Mouse (Mus musculus): ENCODE data around the gene Fxyd3. TPM values are rescaled to one million over a fixed set of nuclear protein-coding genes. Genes with fewer than 3 reads are reported as not detected.
A peak's percentile ranks its signal among the peaks of the same experiment; 100 is the strongest.

Fxyd3 gene
- polyA plus RNA-seq, 1 experiment from 2014 or later: 0.66 TPM

DNA sequence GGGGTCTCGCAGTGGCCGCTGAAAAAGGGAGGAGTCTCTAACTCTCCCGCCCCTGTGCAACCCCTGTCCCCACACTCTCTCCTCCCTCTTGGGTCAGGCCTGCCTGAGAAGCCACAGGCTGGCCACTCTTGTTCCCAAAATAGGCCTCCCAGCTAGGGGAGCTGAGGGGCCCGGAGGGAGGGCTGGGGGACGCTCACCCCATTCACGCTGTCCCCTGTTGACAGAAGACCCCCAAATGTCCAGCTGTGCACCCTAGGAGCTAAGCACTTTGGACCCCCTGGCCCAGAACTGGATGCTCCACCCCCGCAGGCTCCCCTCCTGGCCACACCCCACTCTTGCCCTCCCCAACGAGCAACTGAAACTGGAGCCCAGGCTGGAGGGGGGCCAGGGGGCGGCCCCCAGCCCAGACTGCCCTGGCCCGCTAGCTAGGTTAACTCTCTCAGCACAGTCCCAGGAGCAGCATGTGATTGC lies 21.1 kb downstream of the Fxyd3 start:
- DNase-seq (ENCODE audit: low spot score) (no peak), ATAC-seq (ENCODE audit: low FRiP score) (peak; percentile 15; the same call in 1 of the 2 replicates)
- H3K27me3 ChIP-seq (ENCODE audit: control insufficient read depth, insufficient read depth, low read length): peaks cover 33% of the 10 kb centered on the region
- H3K4me1 ChIP-seq (replicated peaks; ENCODE audit: control insufficient read depth, insufficient read depth, low read length): peaks cover 22% of the 10 kb centered on the region; the same call in 1 of the 2 replicates
- peak overlapping the region; percentile 18; the same call in 1 of the 2 replicates for H3K4me2 ChIP-seq (replicated peaks)
- H3K27ac ChIP-seq: no peak overlapping the region
- no peaks in the 10 kb centered on the region for H3K36me3 ChIP-seq (replicated peaks; ENCODE audit: control insufficient read depth, insufficient read depth)
- 5% methylated on average over 10 of the region's 10 CpGs for WGBS
- no peak overlapping the region for H3K4me3 ChIP-seq (replicated peaks; ENCODE audit: low read length)
- H3K9ac ChIP-seq: no peak overlapping the region
- no peaks in the 10 kb centered on the region for H3K9me3 ChIP-seq (ENCODE audit: control insufficient read depth, low read length)

GRCm38 (mm10) chr7:31054661-31055320 lies 21.7 kb downstream of the Fxyd3 start:
- no peak for DNase-seq (ENCODE audit: low spot score)
- no peak for ATAC-seq (ENCODE audit: low FRiP score)
- no peak overlapping the region for H3K4me3 ChIP-seq (replicated peaks; ENCODE audit: low read length)
- H3K4me1 ChIP-seq (replicated peaks; ENCODE audit: control insufficient read depth, insufficient read depth, low read length): peaks cover 28% of the 10 kb centered on the region; the same call in 1 of the 2 replicates
- H3K27ac ChIP-seq: no peak overlapping the region; the same call in 1 of the 2 replicates
- no peaks in the 10 kb centered on the region for H3K36me3 ChIP-seq (replicated peaks; ENCODE audit: control insufficient read depth, insufficient read depth)
- H3K27me3 ChIP-seq (ENCODE audit: control insufficient read depth, insufficient read depth, low read length): peaks cover 37% of the 10 kb centered on the region
- peak overlapping the region; percentile 18 for H3K4me2 ChIP-seq (replicated peaks)
- no peaks in the 10 kb centered on the region for H3K9me3 ChIP-seq (ENCODE audit: control insufficient read depth, low read length)
- 39% methylated on average over 11 of the region's 11 CpGs for WGBS
- H3K9ac ChIP-seq: no peak overlapping the region

DNA sequence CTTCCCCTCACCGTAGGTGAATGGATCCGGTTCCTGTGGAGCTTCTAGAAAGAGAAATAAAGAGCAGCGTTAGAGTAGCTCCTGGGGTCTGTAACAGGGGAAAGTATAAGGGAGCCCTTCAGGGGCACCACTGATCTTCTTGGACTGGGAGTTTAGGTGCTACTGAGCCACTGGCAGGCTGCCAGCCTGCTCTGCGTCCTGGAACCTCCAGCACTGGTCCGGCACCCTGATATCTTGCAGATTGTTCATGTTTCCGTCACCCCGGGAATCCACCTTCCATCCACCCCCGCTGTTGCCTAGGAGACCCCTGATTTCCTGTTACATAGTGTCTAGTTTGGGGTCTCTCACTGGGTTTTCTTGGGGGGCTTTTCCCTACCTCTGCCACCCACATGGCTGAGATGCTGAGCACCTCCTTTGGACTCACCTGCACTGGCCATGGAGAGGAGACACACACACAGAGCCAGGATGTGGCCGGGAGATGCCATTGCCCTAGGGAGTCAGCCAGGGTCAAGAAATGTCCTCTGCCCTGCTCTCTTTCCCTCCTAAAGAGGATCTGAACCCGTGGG lies 22.5 kb downstream of the Fxyd3 start:
- Histone ChIP-seq H3K4me2 (replicated peaks) (no peak overlapping the region), H3K9me3 (ENCODE audit: control insufficient read depth, low read length) (no peaks in the 10 kb centered on the region), H3K4me1 (replicated peaks; ENCODE audit: control insufficient read depth, insufficient read depth, low read length) (peaks cover 36% of the 10 kb centered on the region), H3K36me3 (replicated peaks; ENCODE audit: control insufficient read depth, insufficient read depth) (no peaks in the 10 kb centered on the region), H3K27ac (no peak overlapping the region), H3K4me3 (replicated peaks; ENCODE audit: low read length) (no peak overlapping the region), H3K9ac (no peak overlapping the region), H3K27me3 (ENCODE audit: control insufficient read depth, insufficient read depth, low read length) (peaks cover 37% of the 10 kb centered on the region)
- no peak for DNase-seq (ENCODE audit: low spot score)
- WGBS: 30% methylated on average over 10 of the region's 10 CpGs
- ATAC-seq (ENCODE audit: low FRiP score): no peak

- Histone ChIP-seq H3K9ac (no peak overlapping the region), H3K9me3 (ENCODE audit: control insufficient read depth, low read length) (no peaks in the 10 kb centered on the region), H3K4me3 (replicated peaks; ENCODE audit: low read length) (peak overlapping the region; percentile 40; the same call in 1 of the 2 replicates), H3K36me3 (replicated peaks; ENCODE audit: control insufficient read depth, insufficient read depth) (no peaks in the 10 kb centered on the region), H3K27me3 (ENCODE audit: control insufficient read depth, insufficient read depth, low read length) (peaks cover 37% of the 10 kb centered on the region), H3K27ac (no peak overlapping the region), H3K4me1 (replicated peaks; ENCODE audit: control insufficient read depth, insufficient read depth, low read length) (peaks cover 38% of the 10 kb centered on the region), H3K4me2 (replicated peaks) (peak overlapping the region; percentile 56)
- DNase-seq (ENCODE audit: low spot score) (peak; percentile 34), ATAC-seq (ENCODE audit: low FRiP score) (peak; percentile 12; the same call in 1 of the 2 replicates)
- WGBS: under 1% methylated on average over 34 of the region's 34 CpGs
Measured at GRCm38 (mm10) chr7:31052636-31053434, 23.7 kb downstream of the Fxyd3 start.

DNA sequence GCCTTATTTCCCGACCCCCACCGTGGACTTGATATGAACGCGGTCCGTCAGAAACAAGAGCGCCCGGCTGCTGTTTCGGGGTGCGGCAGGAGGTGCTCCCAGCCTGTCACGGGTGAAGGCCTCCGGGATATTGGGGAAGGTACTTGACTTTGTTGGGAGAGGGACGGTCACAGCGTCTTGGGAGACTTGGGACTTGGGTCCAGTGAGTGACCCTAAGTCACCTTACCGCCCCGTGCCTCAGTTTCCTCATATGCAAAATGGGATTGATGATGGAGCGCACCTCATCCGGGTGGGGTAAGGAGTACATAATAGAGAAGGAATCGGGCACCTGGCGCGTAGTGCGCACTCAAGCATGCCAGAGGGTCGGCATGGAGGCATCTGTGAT lies 24.3 kb downstream of the Fxyd3 start:
- Histone ChIP-seq H3K9me3 (ENCODE audit: control insufficient read depth, low read length) (no peaks in the 10 kb centered on the region), H3K4me1 (replicated peaks; ENCODE audit: control insufficient read depth, insufficient read depth, low read length) (peaks cover 38% of the 10 kb centered on the region), H3K4me2 (replicated peaks) (peak overlapping the region; percentile 56), H3K27ac (no peak overlapping the region), H3K4me3 (replicated peaks; ENCODE audit: low read length) (peak overlapping the region; percentile 40; the same call in 1 of the 2 replicates), H3K27me3 (ENCODE audit: control insufficient read depth, insufficient read depth, low read length) (peaks cover 37% of the 10 kb centered on the region), H3K9ac (no peak overlapping the region), H3K36me3 (replicated peaks; ENCODE audit: control insufficient read depth, insufficient read depth) (no peaks in the 10 kb centered on the region)
- no peak for DNase-seq (ENCODE audit: low spot score)
- 2% methylated on average over 22 of the region's 22 CpGs for WGBS
- no peak for ATAC-seq (ENCODE audit: low FRiP score)

DNA sequence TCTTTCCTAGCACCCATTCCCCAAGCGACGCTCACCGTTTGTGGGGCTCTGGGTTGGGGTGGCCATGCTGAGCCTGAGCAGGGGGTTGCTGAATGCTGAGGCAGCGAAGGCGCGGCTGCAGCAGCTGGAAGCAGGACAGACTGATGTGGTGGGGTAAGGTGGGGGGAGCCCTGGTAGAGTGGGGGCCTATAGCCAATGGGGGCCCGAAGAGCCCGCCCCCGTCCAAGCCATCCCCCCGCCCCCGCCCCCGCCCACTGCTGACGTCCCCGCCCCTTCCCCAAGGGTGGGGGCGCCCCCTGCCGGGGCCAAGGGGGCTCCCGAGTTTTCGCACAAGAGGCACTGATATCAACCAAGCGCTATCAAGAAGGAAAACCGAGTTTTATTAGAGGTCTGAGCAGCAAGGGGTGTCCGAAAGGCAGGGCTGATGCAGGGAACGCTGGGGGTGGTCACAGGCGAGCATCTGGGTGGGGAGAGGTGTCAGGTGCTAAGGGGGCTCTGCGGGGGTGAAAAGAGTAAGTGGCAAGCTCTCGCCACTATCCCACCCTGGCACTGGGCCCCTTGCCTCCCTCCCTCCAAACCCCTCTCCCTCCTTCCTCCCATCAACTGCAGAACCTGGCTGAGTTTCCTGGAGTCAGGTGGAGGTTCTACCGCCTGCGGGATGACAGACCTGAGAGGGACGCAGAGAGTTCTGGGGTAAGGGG lies 25.0 kb downstream of the Fxyd3 start, which contains the start of gene Fxyd7:
Gene Fxyd7, minus strand, starts transcription at position 147 of the 701 bp plus-strand sequence.
- no peak for DNase-seq (ENCODE audit: low spot score)

DNA sequence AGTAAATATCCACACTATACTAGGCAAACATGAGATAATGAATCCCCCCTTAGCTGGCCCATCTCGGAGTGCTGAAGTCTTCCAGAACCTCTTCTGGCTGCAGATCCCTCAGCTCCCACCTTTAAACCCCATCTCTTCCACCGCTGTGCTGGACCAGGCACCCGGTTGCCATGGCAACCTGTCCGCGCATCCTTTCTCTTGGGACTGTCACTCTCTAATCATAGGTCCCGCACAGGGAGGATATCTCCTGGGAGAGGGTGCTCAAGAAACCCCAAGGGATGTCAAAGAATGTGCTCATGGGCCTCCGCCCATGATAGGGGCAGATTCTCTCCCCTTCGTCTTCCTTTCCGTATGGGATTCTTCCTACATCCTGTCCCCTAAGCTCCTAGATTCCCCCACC lies 25.6 kb downstream of the Fxyd3 start:
- ATAC-seq (ENCODE audit: low FRiP score) (no peak), DNase-seq (ENCODE audit: low spot score) (peak; percentile 61)
- peaks cover 37% of the 10 kb centered on the region for H3K27me3 ChIP-seq (ENCODE audit: control insufficient read depth, insufficient read depth, low read length)
- H3K4me2 ChIP-seq (replicated peaks): peak overlapping the region; percentile 56
- peak overlapping the region; percentile 62 for H3K9ac ChIP-seq
- WGBS: 2% methylated on average over 9 of the region's 9 CpGs
- H3K36me3 ChIP-seq (replicated peaks; ENCODE audit: control insufficient read depth, insufficient read depth): no peaks in the 10 kb centered on the region
- peak overlapping the region; percentile 40 for H3K4me3 ChIP-seq (replicated peaks; ENCODE audit: low read length)
- no peak overlapping the region for H3K27ac ChIP-seq
- peaks cover 38% of the 10 kb centered on the region for H3K4me1 ChIP-seq (replicated peaks; ENCODE audit: control insufficient read depth, insufficient read depth, low read length)
- H3K9me3 ChIP-seq (ENCODE audit: control insufficient read depth, low read length): no peaks in the 10 kb centered on the region

More for the DNA sequence above, 25.0 kb downstream of the Fxyd3 start, which contains the start of gene Fxyd7:
- H3K4me1 ChIP-seq (replicated peaks; ENCODE audit: control insufficient read depth, insufficient read depth, low read length): peaks cover 38% of the 10 kb centered on the region
- peak within 1 kb of the TSS; percentile 54; the same call in 1 of the 2 replicates for H3K27ac ChIP-seq
- H3K36me3 ChIP-seq (replicated peaks; ENCODE audit: control insufficient read depth, insufficient read depth): no peaks in the 10 kb centered on the region
- WGBS: 1% methylated on average over 27 of the region's 28 CpGs
- peak within 1 kb of the TSS; percentile 40 for H3K4me3 ChIP-seq (replicated peaks; ENCODE audit: low read length)
- ATAC-seq (ENCODE audit: low FRiP score): 0 out of 2 replicates have a peak, but pooled peaks have one; percentile 21
- peaks cover 37% of the 10 kb centered on the region for H3K27me3 ChIP-seq (ENCODE audit: control insufficient read depth, insufficient read depth, low read length)
- peak within 1 kb of the TSS; percentile 56 for H3K4me2 ChIP-seq (replicated peaks)
- peak within 1 kb of the TSS; percentile 62 for H3K9ac ChIP-seq
- H3K9me3 ChIP-seq (ENCODE audit: control insufficient read depth, low read length): no peaks in the 10 kb centered on the region

- H3K27me3 ChIP-seq (ENCODE audit: control insufficient read depth, insufficient read depth, low read length): peaks cover 39% of the 10 kb centered on the region
- ATAC-seq (ENCODE audit: low FRiP score): no peak
Measured at GRCm38 (mm10) chr7:31050487-31050886, 26.0 kb downstream of the Fxyd3 start.

More at GRCm38 (mm10) chr7:31050487-31050886, 26.0 kb downstream of the Fxyd3 start:
- DNase-seq (ENCODE audit: low spot score): no peak
- Histone ChIP-seq H3K27ac (peak overlapping the region; percentile 54; the same call in 1 of the 2 replicates), H3K9me3 (ENCODE audit: control insufficient read depth, low read length) (no peaks in the 10 kb centered on the region), H3K4me2 (replicated peaks) (peak overlapping the region; percentile 56), H3K9ac (peak overlapping the region; percentile 62), H3K4me3 (replicated peaks; ENCODE audit: low read length) (peak overlapping the region; percentile 40), H3K4me1 (replicated peaks; ENCODE audit: control insufficient read depth, insufficient read depth, low read length) (peaks cover 38% of the 10 kb centered on the region), H3K36me3 (replicated peaks; ENCODE audit: control insufficient read depth, insufficient read depth) (no peaks in the 10 kb centered on the region)
- WGBS: 4% methylated on average over 6 of the region's 6 CpGs

Data from hindbrain, embryonic 14.5 days (tissue).